Mouse (Mus musculus) heart, postnatal 0 days (tissue): ENCODE measurements around the gene Scgn. TPM values are rescaled to one million over a fixed set of nuclear protein-coding genes. Genes with fewer than 3 reads are reported as not detected.

Experiments used
- ATAC-seq: fragments of 200-750 bp; cut with Nextera tagmentation; 2 replicates; pipeline ENCODE4 v1.8.0; 2017; ENCODE audit warnings: low read depth, moderate number of reproducible peaks, moderate library complexity; ENCODE audit not compliant: insufficient read depth
- DNase-seq: peaks from one replicate; pipeline ENCODE4 v3.0.0-alpha.2; 2016; ENCODE audit warnings: low spot score
- H3K27ac ChIP-seq: fragments of 300-500 bp; sonication (generic); 2 replicates; pipeline ENCODE4 v1.5.1; 2014; ENCODE audit warnings: low read depth, mild to moderate bottlenecking
- H3K27me3 ChIP-seq: fragments of 300-500 bp; sonication (generic); 2 replicates; pipeline ENCODE4 v1.6.1; 2014; ENCODE audit warnings: low read length, mixed read lengths; ENCODE audit not compliant: control insufficient read depth, insufficient read depth
- H3K36me3 ChIP-seq: fragments of 300-500 bp; sonication (generic); replicated peaks from 2 replicates; pipeline ENCODE4 v1.6.1; 2014; ENCODE audit warnings: low read length, mixed read lengths; ENCODE audit not compliant: control insufficient read depth, insufficient read depth
- H3K4me1 ChIP-seq: fragments of 300-500 bp; sonication (generic); 2 replicates; pipeline ENCODE4 v1.6.1; 2014; ENCODE audit warnings: antibody characterized with exemption; ENCODE audit not compliant: control insufficient read depth, insufficient read depth
- H3K4me2 ChIP-seq: fragments of 300-500 bp; sonication (generic); 2 replicates; pipeline ENCODE4 v1.6.1; 2014; ENCODE audit warnings: low read depth, mild to moderate bottlenecking, low read length, moderate library complexity
- H3K4me3 ChIP-seq: fragments of 300-500 bp; sonication (generic); 2 replicates; pipeline ENCODE4 v1.5.1; 2014; ENCODE audit warnings: low read depth, low read length
- H3K9ac ChIP-seq: fragments of 300-500 bp; sonication (generic); replicated peaks from 2 replicates; pipeline ENCODE4 v1.6.1; 2014; ENCODE audit warnings: low read depth, low read length, mixed read lengths
- H3K9me3 ChIP-seq: fragments of 300-500 bp; sonication (generic); replicated peaks from 2 replicates; pipeline ENCODE4 v1.6.1; 2016; ENCODE audit warnings: low read length; ENCODE audit not compliant: control insufficient read depth
- CTCF ChIP-seq: IDR thresholded peaks from 2 replicates; pipeline ENCODE4 v1.5.1; 2016; ENCODE audit warnings: antibody characterized with exemption, control low read depth, low read depth
- EP300 ChIP-seq: IDR thresholded peaks from 2 replicates; pipeline ENCODE4 v1.6.1; 2016; ENCODE audit warnings: antibody characterized with exemption, low read depth
- WGBS: fragments of 180-500 bp; shearing (Covaris S2); extraction: QIAGEN DNeasy Blood & Tissue Kit; methylation state at CpG from one replicate; pipeline ENCODE4 v1.1.7; 2014; 5-methylcytosine and 5-hydroxymethylcytosine counted together
- polyA plus RNA-seq: library from polyadenylated mRNA; unstranded; fragments of >200 nt; fragmentation: Nextera tagmentation; extraction: Ambion mirVana; gene quantifications from 2 replicates; pipeline ENCODE4 v1.2.1, GENCODE M21; 2015
- total RNA-seq: library from RNA; depleted of rRNA; stranded (reverse); fragments of >200 nt; gene quantifications from 2 replicates; pipeline ENCODE4 v1.2.3, GENCODE M21; 2014; ENCODE audit warnings: low replicate concordance

Gene Scgn
- total and polyA plus RNA-seq, 2 experiments from 2014 or later = not detected

- Histone ChIP-seq H3K27ac (no peak overlapping the region), H3K36me3 (no peaks in the 10 kb centered on the region), H3K4me2 (no peak overlapping the region), H3K4me1 (no peaks in the 10 kb centered on the region), H3K4me3 (no peak overlapping the region), H3K9ac (no peak overlapping the region), H3K9me3 (no peaks in the 10 kb centered on the region), H3K27me3 (no peaks in the 10 kb centered on the region)
- WGBS = 77% methylated on average over 4 of the region's 4 CpGs
- no peak for DNase-seq
- TF ChIP-seq EP300 (no peak), CTCF (no peak)
- no peak for ATAC-seq
Observed at GRCm38 (mm10) chr13:24018515-24018914, 27.5 kb upstream of the Scgn start.

- H3K9ac ChIP-seq = no peak overlapping the region
- no peak overlapping the region for H3K4me3 ChIP-seq
- no peaks in the 10 kb centered on the region for H3K36me3 ChIP-seq
- ATAC-seq (no peak), DNase-seq (no peak)
- no peaks in the 10 kb centered on the region for H3K9me3 ChIP-seq
- no peak overlapping the region for H3K4me2 ChIP-seq
- WGBS = 62% methylated on average over 2 of the region's 2 CpGs
- H3K27ac ChIP-seq = no peak overlapping the region
- no peak for TF ChIP-seq CTCF
- no peak for TF ChIP-seq EP300
- no peaks in the 10 kb centered on the region for H3K27me3 ChIP-seq
- no peaks in the 10 kb centered on the region for H3K4me1 ChIP-seq
Observed at GRCm38 (mm10) chr13:24005528-24005927, 14.5 kb upstream of the Scgn start.

GRCm38 (mm10) chr13:24001797-24002196 is 10.8 kb upstream of the Scgn start:
- Histone ChIP-seq H3K27ac (no peak overlapping the region), H3K4me2 (no peak overlapping the region), H3K9me3 (no peaks in the 10 kb centered on the region), H3K4me1 (no peaks in the 10 kb centered on the region), H3K27me3 (no peaks in the 10 kb centered on the region; the same call in 1 of the 2 replicates), H3K36me3 (no peaks in the 10 kb centered on the region), H3K9ac (no peak overlapping the region), H3K4me3 (no peak overlapping the region)
- no peak for ATAC-seq
- WGBS = 36% methylated on average over 2 of the region's 2 CpGs
- DNase-seq = no peak
- TF ChIP-seq CTCF = no peak
- TF ChIP-seq EP300 = no peak

- no peak for ATAC-seq
- DNase-seq = no peak
- Histone ChIP-seq H3K36me3 (no peaks in the 10 kb centered on the region), H3K27ac (no peak overlapping the region), H3K9me3 (no peaks in the 10 kb centered on the region), H3K4me3 (no peak overlapping the region), H3K9ac (no peak overlapping the region), H3K4me1 (no peaks in the 10 kb centered on the region), H3K4me2 (no peak overlapping the region), H3K27me3 (no peaks in the 10 kb centered on the region; the same call in 1 of the 2 replicates)
- TF ChIP-seq CTCF = no peak
- TF ChIP-seq EP300 = no peak
- WGBS = 58% methylated on average over 2 of the region's 2 CpGs
Observed at GRCm38 (mm10) chr13:24001081-24001480, 10.1 kb upstream of the Scgn start.

- DNase-seq = no peak
Observed at GRCm38 (mm10) chr13:23998826-23999225, 7.8 kb upstream of the Scgn start.

GRCm38 (mm10) chr13:23994756-23995155 is 3.7 kb upstream of the Scgn start:
- Histone ChIP-seq H3K4me2 (no peak overlapping the region), H3K4me3 (no peak overlapping the region), H3K9me3 (no peaks in the 10 kb centered on the region), H3K36me3 (no peaks in the 10 kb centered on the region), H3K9ac (no peak overlapping the region), H3K27me3 (peaks cover 25% of the 10 kb centered on the region), H3K27ac (no peak overlapping the region), H3K4me1 (no peaks in the 10 kb centered on the region)
- 64% methylated on average over 3 of the region's 3 CpGs for WGBS
- DNase-seq (no peak), ATAC-seq (no peak)
- no peak for TF ChIP-seq EP300
- no peak for TF ChIP-seq CTCF

More at GRCm38 (mm10) chr13:23998826-23999225, 7.8 kb upstream of the Scgn start:
- H3K9me3 ChIP-seq = no peaks in the 10 kb centered on the region
- no peaks in the 10 kb centered on the region for H3K36me3 ChIP-seq
- no peak for ATAC-seq
- TF ChIP-seq EP300 (no peak), CTCF (no peak)
- WGBS = 50% methylated on average over 2 of the region's 2 CpGs
- H3K4me2 ChIP-seq = no peak overlapping the region
- H3K9ac ChIP-seq = no peak overlapping the region
- H3K4me3 ChIP-seq = no peak overlapping the region
- H3K27ac ChIP-seq = no peak overlapping the region
- H3K4me1 ChIP-seq = no peaks in the 10 kb centered on the region
- peaks cover 5% of the 10 kb centered on the region for H3K27me3 ChIP-seq
